Mouse (Mus musculus): ENCODE data around the gene Doc2a.

DNA sequence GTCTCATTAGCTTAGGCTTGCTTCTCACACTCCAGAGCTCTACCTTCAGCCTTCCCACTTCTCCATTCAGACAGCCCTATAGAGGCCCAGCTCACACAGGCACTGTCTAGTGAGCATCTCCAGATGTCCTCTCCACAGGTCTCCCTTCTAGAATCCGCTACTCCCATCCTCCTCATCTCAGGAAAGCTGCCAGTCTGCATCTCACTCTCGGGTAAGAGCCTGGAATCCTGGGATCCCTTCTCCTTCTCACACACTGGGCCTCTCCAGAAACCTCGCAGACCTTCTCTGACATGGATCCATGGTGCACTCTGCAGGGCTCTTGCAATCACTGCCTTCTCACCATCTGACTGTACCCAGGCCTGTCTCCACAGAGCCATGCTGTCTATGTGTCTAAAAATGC, 8.4 kb downstream of the Doc2a start:
- TF ChIP-seq CTCF (IDR thresholded peaks at IDR 0.05; ENCODE audit: low read depth) (no peak), EP300 (optimal IDR thresholded peaks at IDR 0.05) (no peak)
